Mouse (Mus musculus) cerebellum, adult 11-12 months (tissue): ENCODE data around the gene Cox8b.

ENCODE experiments used
- DNase-seq: peaks from one replicate; pipeline ENCODE4 v3.0.0; 2022

The Cox8b gene

DNA sequence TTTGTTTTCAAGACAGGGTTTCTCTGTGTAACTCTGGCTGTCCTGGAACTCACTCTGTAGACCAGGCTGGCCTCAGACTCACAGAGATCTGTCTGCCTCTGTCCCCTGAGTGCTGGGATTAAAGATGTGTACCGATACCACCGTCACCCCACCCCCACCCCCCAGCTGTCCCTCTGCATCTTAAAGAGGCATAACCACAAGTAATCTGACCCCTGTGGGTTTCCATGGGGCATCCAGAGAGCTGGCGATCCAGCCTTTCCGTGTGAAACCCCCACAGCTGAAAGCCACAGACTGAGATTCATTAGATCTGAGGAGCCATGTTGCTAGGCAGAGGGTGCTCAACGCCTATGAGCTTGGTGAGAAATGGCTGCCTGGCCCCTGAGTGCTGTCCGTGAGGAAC, 40.2 kb downstream of the Cox8b start:
- no peak for DNase-seq

DNA sequence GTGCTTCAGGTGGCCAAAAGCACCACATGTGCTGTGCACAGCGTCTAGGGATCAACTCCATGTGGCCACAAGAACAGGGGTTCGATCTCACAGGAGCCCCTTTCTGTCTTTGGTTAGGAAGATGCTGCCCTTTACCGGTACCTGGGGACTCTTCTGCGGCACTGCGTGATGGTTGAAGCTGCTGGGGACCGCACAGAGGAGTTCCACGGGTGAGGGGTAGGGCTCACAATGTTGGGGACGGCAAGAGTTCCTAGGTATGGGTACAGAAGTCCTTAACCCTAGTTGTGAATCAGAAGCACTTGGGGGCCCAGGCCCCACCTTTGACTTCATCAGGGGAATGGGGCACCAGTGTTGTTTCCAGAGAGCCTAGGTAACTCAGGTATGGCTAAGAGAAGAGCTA, 41.5 kb downstream of the Cox8b start:
- DNase-seq: no peak

DNA sequence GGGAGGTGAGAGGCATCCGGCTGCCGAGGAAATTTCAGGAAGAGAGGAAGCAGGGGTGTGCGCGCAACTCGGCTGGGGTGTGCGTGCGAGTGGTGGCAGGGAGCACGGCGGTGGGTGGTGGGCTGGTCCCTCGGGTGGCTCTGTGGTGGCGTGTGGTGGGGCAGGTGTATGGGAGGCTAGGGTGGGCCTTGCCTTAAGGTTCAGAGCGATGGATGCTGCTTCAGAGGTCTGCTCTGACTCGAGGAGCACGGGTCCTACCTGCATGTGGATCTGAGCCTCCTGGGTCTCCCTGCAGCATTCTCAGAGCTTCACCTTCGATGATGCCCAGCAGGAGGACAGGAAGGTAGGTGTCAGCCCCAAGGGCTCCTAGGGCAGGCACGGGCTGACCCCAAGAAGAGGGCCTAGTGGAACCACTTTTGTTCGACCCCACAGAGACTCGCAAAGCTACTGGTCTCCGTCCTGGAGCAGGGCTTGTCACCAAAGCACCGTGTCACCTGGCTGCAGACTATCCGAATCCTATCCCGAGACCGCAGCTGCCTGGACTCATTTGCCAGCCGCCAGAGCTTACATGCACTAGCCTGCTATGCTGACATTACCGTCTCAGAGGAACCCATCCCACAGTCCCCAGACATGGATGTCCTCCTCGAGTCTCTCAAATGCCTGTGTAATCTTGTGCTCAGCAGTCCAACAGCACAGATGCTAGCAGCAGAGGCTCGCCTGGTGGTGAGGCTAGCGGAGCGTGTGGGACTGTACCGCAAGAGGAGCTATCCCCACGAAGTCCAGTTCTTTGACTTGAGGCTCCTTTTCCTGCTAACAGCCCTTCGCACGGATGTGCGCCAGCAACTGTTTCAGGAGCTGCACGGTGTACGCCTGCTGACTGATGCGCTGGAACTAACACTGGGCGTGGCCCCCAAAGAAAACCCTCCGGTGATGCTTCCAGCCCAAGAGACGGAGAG, 42.4 kb downstream of the Cox8b start, which contains the start of gene Bet1l:
Gene Bet1l (minus strand): TSS at position 28 of the 956 bp plus-strand sequence.
- DNase-seq: no peak

DNA sequence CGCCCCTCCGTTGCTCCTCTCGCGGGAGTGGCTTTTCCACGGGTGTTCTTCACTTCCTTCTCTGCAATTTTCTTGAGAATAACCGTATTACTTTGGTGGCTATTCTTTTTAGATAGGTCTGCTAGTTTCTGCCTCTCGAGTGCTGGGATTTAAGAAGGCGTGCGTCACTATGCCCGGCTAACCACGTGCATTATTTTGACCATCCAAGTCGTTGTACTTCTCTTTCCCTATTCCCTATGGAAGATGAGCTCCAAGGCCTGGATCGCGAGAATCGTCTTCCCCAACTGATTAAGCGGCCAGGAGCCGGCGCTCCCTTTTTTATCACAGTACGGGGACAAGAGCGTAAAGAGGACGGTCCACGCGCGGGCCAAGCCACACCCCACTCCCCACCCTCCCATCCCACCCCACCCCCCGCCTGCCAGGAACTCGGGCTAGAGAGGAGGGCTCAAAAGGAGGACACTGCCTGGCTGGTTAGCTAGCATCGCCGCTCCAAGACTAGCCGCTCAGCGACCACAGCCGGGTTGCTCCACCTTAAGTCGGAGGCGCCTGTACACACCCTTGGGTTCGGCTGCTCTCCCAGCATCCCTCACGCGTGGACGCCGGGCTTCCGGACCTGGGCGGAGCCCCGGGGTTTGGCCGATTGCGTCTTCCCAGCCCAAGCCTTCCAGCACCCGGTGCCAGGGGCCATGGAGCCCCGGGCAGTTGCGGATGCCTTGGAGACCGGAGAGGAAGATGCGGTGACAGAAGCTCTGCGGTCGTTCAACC, 43.3 kb downstream of the Cox8b start, which contains the start of gene Ric8a:
Gene Ric8a (plus strand): TSS at position 173 of the 765 bp plus-strand sequence.
- DNase-seq: peak; percentile 89

DNA sequence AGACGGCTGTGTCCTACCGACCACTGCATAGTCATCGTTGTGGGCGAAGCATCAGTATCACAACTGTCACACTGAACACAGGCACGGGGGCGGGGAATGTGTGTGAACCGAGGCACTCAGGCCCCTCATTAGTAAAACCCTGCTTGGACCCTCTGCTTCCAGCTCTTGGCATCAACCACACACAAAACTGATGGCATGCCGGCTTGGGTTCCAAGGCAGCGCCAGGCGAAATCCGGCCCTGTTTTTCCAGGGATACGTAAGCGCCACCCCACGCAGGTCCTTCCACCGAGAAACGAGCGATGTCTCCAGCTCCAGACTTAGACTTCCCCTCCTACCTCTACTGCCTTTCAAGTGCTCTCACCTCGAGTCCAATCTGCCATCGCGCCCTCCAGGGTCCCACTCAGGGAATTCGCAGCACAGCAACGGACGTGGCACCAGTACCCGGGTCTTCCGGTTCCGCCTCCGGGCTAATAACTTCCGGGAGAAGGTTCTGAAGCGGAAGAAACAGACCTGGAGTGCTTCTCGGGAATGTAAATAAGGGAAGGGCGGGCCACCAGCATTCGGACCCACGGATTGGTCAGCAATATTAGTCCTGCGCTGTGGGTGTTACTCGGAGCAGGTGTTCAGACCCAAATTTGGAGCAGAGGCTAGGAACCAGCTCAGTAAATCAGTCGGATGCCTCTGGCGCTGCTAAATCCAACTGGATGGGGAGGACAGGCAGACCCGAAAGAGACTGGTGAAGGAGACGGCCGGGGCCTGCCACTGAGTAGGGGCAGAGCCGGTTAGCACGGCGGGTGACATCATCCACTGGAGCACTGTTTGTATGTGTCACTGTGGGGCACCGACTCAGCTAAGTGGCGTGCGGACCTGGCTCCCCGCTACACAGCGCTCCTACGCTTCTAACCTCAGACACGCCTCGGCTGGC, 44.1 kb downstream of the Cox8b start, which contains the start of gene Gm45785:
Gene Gm45785 (minus strand): TSS at position 472 of the 925 bp plus-strand sequence.
- peak; percentile 88 for DNase-seq

DNA sequence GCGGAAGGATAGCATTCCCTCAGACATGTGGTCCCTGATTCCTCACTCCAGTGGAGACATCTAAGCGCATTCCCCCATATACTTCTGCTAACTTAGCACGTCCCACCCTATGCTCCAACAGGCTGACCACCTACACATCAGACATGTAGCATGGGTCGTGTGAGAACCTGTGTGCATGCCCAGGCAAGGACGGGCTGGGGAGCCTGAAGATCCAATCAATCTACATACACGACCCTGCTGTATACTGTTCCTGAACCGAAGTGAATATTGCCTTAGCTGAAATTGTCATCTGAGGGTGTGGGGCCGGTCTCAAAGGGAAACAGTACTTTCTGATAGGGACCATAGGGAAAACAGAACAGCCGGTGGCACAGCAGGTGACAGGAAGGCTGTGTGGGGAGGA, 45.1 kb downstream of the Cox8b start:
- DNase-seq: no peak

DNA sequence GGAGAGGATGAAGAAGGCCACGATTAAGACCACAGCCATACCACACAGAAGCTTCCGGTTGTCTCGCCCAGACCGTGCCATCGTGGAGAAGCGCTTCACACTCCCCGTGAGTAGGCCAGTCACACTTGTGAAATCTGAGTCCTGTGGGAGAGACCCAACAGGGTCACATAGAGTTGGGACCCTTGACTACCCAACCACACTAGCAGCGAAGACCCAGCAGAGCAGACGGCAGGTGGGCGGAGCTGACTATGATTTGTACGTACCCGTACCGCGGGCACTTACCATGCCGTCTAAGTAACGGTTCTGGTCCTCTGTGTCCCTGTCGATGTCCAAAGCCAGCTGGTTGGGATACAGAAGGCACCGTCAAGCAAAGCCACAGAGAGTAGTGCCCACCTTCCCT, 45.8 kb downstream of the Cox8b start:
- DNase-seq: no peak

DNA sequence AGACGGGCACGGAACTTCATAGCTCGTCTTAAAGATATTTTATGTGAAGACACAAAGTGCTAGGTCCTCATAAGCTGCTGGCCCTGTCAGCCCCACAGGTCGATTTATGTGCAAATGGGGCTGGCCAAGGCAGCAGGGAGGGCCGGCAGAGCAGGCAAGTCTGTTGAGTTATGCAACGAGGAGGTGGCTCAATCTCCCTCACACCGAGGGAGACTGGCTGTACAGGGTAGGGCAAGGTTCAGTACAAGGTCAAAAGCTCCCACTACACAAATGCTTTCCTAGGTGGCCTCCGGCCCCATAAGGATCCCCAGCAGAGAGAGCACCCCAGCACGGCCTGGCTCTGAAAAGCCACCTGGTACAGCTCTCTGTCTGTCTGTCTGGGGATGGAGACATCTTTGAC, 46.9 kb downstream of the Cox8b start:
- DNase-seq: no peak

DNA sequence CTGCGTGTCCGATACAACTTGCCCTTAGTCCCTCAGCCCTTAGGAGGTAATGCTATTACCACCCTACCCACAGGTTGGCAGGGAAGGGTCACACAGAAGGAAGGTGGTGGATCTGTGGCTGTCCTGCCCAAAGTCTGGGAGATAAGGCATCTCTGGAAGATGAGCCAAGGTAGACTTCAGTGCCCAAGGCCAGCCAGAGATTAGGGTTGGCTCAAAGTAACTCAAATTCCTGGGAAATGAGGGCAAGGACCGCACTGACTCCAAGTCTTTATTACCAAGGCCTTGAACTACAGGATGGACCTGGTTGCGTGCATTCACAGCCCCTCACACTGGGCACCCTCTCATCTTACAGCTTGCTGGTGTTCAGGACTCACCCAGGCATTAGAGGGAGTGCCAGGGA, 48.3 kb downstream of the Cox8b start:
- no peak for DNase-seq
